Mouse (Mus musculus) embryonic fibroblast, embryonic 13.5 days (primary cell): ENCODE measurements around the gene Ndel1. TPM values are rescaled to one million over a fixed set of nuclear protein-coding genes. Genes with fewer than 3 reads are reported as not detected.
A peak's percentile ranks its signal among the peaks of the same experiment; 100 is the strongest.

Source experiments
- H3K27ac ChIP-seq: 2 replicates; pipeline ENCODE4 v1.5.1; 2012; ENCODE audit warnings: low read length, control low read depth, inconsistent platforms; ENCODE audit not compliant: insufficient read depth
- H3K4me1 ChIP-seq: 2 replicates; pipeline ENCODE4 v1.6.1; 2011; ENCODE audit warnings: low read length; ENCODE audit not compliant: control insufficient read depth, insufficient read depth
- H3K4me3 ChIP-seq: 2 replicates; pipeline ENCODE4 v1.5.1; 2011; ENCODE audit warnings: mild to moderate bottlenecking, control low read depth, low read length; ENCODE audit not compliant: insufficient read depth
- CTCF ChIP-seq: IDR thresholded peaks from 2 replicates; pipeline ENCODE4 v1.5.1; 2011; ENCODE audit warnings: mild to moderate bottlenecking, control low read depth, low read length, moderate library complexity, borderline replicate concordance; ENCODE audit not compliant: insufficient read depth
- POLR2A ChIP-seq: IDR thresholded peaks from 2 replicates; pipeline ENCODE4 v1.6.1; 2011; ENCODE audit warnings: low read depth, mild to moderate bottlenecking, control low read depth, low read length, moderate library complexity
- polyA plus RNA-seq: library from polyadenylated mRNA; stranded (reverse); fragments of >200 nt; gene quantifications from 2 replicates; pipeline ENCODE4 v1.2.4, GENCODE M21; 2011; ENCODE audit warnings: low read depth; ENCODE audit not compliant: missing spikeins, insufficient read length

Ndel1 gene
- polyA plus RNA-seq, 1 experiment: 122 TPM

GRCm38 (mm10) chr11:68822326-68822725 lies 49.3 kb downstream of the Ndel1 start:
- TF ChIP-seq CTCF (no peak), POLR2A (no peak)
- no peaks in the 10 kb centered on the region for H3K4me1 ChIP-seq
- no peak overlapping the region for H3K27ac ChIP-seq
- H3K4me3 ChIP-seq: no peak overlapping the region

DNA sequence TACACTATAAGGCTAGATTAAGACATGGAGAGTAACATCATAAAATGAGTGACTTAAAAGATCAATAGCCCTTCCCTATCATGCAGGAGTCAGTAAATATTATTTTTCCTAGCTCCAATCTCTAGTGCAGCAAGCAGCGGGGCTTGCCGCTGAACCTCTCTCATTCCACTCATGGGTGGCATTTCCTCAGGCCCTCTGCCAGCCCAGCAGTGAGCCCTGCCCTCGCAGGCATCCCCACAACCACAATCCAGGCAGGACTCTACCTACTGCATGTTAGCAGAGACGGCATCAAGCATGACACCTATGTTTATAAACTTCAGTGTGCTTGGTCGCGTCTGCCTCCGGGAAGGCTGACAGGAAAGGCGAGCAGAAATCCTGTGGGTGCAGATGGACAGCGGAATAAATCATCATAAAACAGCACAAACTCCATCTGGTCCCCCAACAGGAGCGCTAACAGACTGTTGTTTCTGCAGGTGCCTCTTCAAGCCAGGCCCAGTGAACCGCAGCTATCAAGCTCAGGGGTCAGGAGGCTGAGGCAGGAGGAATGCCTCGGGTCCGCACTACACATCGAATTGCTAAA lies 52.3 kb downstream of the Ndel1 start:
- no peak for TF ChIP-seq CTCF
- TF ChIP-seq POLR2A: no peak
- H3K4me3 ChIP-seq: no peak overlapping the region
- H3K27ac ChIP-seq: no peak overlapping the region
- no peaks in the 10 kb centered on the region for H3K4me1 ChIP-seq

DNA sequence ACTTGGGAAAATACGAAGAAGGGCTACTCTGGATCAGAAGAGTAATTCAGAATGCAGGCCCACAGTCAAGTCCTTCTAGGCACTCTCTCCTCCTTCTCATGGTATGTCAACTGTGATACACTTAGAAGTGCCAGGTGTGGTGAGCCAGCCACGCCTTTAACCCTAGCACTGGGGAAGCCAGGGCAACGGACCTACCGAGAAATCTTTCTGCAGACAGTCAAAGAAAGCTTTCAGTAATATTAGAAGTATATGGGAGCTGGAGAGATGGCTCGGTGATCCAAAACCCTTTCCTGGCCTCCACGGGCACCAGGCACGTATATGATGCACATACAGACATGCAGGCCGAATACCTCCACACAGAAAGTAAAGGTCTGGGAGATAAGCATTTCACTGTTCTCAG lies 53.2 kb downstream of the Ndel1 start:
- Histone ChIP-seq H3K27ac (no peak overlapping the region), H3K4me1 (no peaks in the 10 kb centered on the region), H3K4me3 (no peak overlapping the region)
- TF ChIP-seq CTCF: no peak
- no peak for TF ChIP-seq POLR2A

DNA sequence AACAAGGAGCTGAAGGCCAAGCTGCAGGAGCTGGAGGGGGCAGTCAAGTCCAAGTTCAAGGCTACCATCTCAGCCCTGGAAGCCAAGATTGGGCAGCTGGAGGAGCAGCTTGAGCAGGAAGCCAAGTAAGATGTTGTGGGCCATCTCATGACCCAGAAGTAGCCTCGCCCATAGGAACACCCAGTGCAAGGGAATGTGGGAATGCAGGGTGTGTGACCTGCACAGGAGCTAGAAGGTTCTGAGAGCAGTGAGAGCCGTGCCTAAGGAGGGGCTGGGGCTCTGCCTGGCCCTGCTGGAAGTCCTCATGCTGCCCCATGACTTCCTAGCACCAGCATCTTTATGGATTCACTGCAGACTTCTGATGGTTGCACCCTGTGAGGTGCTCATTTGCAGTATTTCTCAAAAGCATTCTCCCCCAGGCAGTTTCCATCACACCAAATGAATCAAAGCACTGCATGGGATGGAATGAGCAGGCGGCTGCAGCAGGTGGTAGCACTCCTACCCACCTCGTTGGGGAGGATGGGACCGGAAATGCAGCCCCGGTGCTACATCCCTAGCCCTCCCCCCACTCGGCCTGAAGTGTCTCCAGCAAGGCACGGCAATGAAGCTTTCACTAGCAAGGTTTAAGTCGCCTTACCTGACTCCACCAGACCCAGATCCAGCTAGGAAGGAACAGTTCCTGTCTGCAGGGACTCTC lies 59.6 kb downstream of the Ndel1 start:
- TF ChIP-seq POLR2A (no peak), CTCF (no peak)
- no peaks in the 10 kb centered on the region for H3K4me1 ChIP-seq
- H3K27ac ChIP-seq: no peak overlapping the region
- no peak overlapping the region for H3K4me3 ChIP-seq

GRCm38 (mm10) chr11:68807787-68808186 lies 63.9 kb downstream of the Ndel1 start:
- TF ChIP-seq POLR2A: no peak
- peak; percentile 98 for TF ChIP-seq CTCF
- Histone ChIP-seq H3K4me1 (no peaks in the 10 kb centered on the region), H3K27ac (no peak overlapping the region), H3K4me3 (no peak overlapping the region)

- Histone ChIP-seq H3K4me1 (no peaks in the 10 kb centered on the region), H3K27ac (no peak overlapping the region)
- TF ChIP-seq CTCF (peak; percentile 21; the same call in 1 of the 2 replicates), POLR2A (no peak)
These were observed 66.5 kb downstream of the Ndel1 start for GRCm38 (mm10) chr11:68805148-68805547.

GRCm38 (mm10) chr11:68798258-68798657 lies 73.4 kb downstream of the Ndel1 start:
- H3K27ac ChIP-seq: no peak overlapping the region

More at GRCm38 (mm10) chr11:68805148-68805547, 66.5 kb downstream of the Ndel1 start:
- H3K4me3 ChIP-seq: no peak overlapping the region

GRCm38 (mm10) chr11:68791794-68792193 lies 79.9 kb downstream of the Ndel1 start:
- Histone ChIP-seq H3K4me3 (no peak overlapping the region), H3K4me1 (no peaks in the 10 kb centered on the region), H3K27ac (no peak overlapping the region)
- TF ChIP-seq POLR2A (no peak), CTCF (no peak)

More at GRCm38 (mm10) chr11:68798258-68798657, 73.4 kb downstream of the Ndel1 start:
- Histone ChIP-seq H3K4me3 (no peak overlapping the region), H3K4me1 (no peaks in the 10 kb centered on the region)
- TF ChIP-seq CTCF: no peak
- TF ChIP-seq POLR2A: no peak

DNA sequence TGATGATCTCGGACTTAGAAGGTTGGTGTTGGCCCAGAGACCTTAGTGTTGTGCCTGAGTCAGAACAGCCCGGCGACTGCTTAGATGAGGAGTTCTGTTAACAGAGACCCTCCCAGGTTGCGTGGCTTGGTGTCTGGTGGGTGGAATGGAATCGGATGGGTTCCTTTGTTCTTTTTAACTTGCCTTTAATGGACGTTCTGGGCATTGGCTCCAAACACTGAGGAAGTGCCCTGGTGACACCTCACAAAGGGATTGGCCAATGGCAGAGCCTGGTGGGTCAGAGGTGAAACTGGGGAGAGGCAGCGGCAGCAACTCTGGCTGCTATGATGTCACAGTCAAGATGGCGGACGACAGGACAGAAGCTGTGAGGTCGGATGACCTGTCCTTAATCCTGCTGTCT lies 80.9 kb downstream of the Ndel1 start:
- H3K27ac ChIP-seq: no peak overlapping the region
- TF ChIP-seq POLR2A (no peak), CTCF (no peak)
- no peak overlapping the region for H3K4me3 ChIP-seq
- no peaks in the 10 kb centered on the region for H3K4me1 ChIP-seq

DNA sequence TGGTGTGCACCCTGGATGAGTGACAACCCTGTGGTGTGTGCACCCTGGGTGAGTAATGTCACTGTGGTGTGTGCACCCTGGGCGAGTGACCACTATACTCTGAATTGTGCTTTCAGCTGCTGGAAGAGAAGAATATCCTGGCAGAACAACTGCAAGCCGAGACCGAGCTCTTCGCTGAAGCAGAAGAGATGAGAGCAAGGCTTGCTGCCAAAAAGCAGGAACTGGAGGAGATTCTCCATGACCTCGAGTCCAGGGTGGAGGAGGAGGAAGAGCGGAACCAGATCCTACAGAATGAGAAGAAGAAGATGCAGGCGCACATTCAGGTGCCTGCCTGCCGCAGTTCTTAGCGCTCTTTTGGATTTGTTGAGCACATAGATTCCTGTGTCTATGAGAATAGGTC lies 84.4 kb downstream of the Ndel1 start:
- TF ChIP-seq POLR2A (no peak), CTCF (no peak)
- Histone ChIP-seq H3K4me1 (no peaks in the 10 kb centered on the region), H3K4me3 (no peak overlapping the region), H3K27ac (no peak overlapping the region)

GRCm38 (mm10) chr11:68785813-68786212 lies 85.8 kb downstream of the Ndel1 start:
- no peak overlapping the region for H3K4me3 ChIP-seq
- H3K4me1 ChIP-seq: no peaks in the 10 kb centered on the region
- no peak for TF ChIP-seq POLR2A
- TF ChIP-seq CTCF: no peak
- H3K27ac ChIP-seq: no peak overlapping the region
